ENCODE assay signal across 11 mouse cellular contexts in the genomic region with DNA sequence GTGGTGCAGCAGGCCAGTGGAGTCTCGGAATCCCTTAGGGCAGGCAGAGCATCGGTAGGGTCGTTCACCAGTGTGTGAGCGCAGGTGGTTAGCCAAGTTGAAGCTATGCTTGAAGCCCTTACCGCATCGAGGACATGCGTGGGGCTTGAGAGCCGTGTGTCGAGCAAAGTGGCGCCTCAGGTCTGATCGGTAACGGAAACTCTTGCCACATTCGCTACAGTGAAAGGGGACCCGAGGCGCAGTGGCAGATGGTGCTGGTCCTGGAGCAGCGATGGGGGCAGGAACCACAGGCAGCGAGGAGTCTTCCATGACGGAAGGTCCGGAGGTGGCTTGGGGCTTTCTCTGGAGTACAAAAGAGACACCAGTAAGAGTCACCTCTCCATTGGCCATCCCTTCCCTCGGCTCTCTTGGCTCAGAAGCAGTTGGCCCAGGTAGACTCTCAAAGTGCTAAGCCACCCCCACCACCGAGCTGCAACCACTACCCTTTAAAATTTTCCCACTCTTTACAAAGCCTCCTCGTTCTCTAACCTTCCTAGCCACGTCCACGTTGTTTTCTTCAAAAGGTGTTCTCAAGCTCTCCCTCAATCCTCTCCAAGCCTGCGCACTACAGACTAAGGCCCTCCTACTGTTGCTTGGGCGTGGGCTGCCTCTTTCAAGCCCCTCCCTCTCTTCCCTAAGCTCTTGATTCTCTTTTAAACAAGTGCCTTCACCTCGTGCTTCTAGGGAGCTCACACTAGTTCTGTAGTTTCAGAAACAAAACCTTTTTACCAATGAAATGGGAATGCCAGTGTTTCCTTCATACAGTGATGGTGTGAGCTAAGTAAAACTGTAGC. TPM values are rescaled to one million over a fixed set of nuclear protein-coding genes. Genes with fewer than 3 reads are reported as not detected.
DNase-seq lines count a peak whose midpoint lies in the region; ATAC-seq and TF ChIP-seq lines count a peak whose summit lies in the region.
"Had no signal": no experiment of that assay in that cellular context is flagged by ENCODE, and none has a peak within 500 bp of the region (broad histone marks: within the 10 kb centered on the region; RNA-seq: fewer than 3 reads in every experiment).

No protein-coding gene starts in this region.

- peaks cover 56% of the 10 kb centered on the region for H3K36me3 ChIP-seq in liver, embryonic 11.5 days (ENCODE audit: control insufficient read depth, insufficient read depth, low read length)
- H3K36me3 ChIP-seq in forebrain, embryonic 14.5 days (ENCODE audit: control insufficient read depth, insufficient read depth, low read length) = peaks cover 50% of the 10 kb centered on the region
- peaks cover 41% of the 10 kb centered on the region for H3K36me3 ChIP-seq in macrophage (ENCODE audit: inconsistent target)

- peak overlapping the region; percentile 90 for H3K4me2 ChIP-seq in liver, embryonic 11.5 days
- peak overlapping the region; percentile 52; the same call in 1 of the 2 replicates for H3K4me2 ChIP-seq in forebrain, embryonic 14.5 days (ENCODE audit: low read length)

- H3K27ac ChIP-seq in liver, embryonic 11.5 days (ENCODE audit: low read depth, low read length) = peak overlapping the region; percentile 28; the same call in 1 of the 2 replicates
- no peak overlapping the region for H3K27ac ChIP-seq in forebrain, embryonic 14.5 days (ENCODE audit: low read depth, low read length)
- peak overlapping the region; percentile 87; the same call in 1 of the 2 replicates for H3K27ac ChIP-seq in macrophage
- H3K27ac ChIP-seq in left cerebral cortex, adult 2 months = no peak overlapping the region

- WGBS in liver, embryonic 11.5 days = 85% methylated on average over 27 of the region's 27 CpGs
- 92% methylated on average over 27 of the region's 27 CpGs for WGBS in forebrain, embryonic 14.5 days
- 80% methylated on average over 26 of the region's 27 CpGs for WGBS in macrophage (ENCODE audit: missing documents)

- DNase-seq in cerebellum, adult 9-11 months = peak; percentile 59
- DNase-seq in cerebellum, postnatal 10 days = no peak
- no peak for DNase-seq in liver, embryonic 11.5 days (ENCODE audit: low spot score)
- no peak for DNase-seq in liver
- no peak for DNase-seq in forebrain, embryonic 14.5 days (ENCODE audit: low spot score)
- no peak for DNase-seq in layer of hippocampus, postnatal 25 days (ENCODE audit: extremely low spot score in 1 of 2, low spot score in 1 of 2)
- no peak for DNase-seq in left cerebral cortex, adult 2 months (ENCODE audit: extremely low spot score in 1 of 2, low spot score in 2 of 2)
- DNase-seq: thymus, adult 18-20 months had no signal

- intact Hi-C loops in left cerebral cortex, adult 2 months (cut with DNase I) = no loop called here

- no peaks in the 10 kb centered on the region for H3K27me3 ChIP-seq in liver, embryonic 11.5 days (replicated peaks; ENCODE audit: control insufficient read depth, insufficient read depth, low read length)
- no peaks in the 10 kb centered on the region for H3K27me3 ChIP-seq in forebrain, embryonic 14.5 days (replicated peaks; ENCODE audit: control insufficient read depth, insufficient read depth, low read length)

- no peak for TF ChIP-seq CTCF in left cerebral cortex, adult 2 months (IDR thresholded peaks at IDR 0.05)

- peaks cover 13% of the 10 kb centered on the region for H3K4me1 ChIP-seq in liver, embryonic 11.5 days (replicated peaks; ENCODE audit: control insufficient read depth, insufficient read depth, low read length)
- peaks cover 5% of the 10 kb centered on the region; the same call in 1 of the 2 replicates for H3K4me1 ChIP-seq in forebrain, embryonic 14.5 days (ENCODE audit: control insufficient read depth, insufficient read depth, low read length)

- peak overlapping the region; percentile 75 for H3K4me3 ChIP-seq in liver, embryonic 11.5 days (ENCODE audit: low read depth, low read length)
- no peak overlapping the region for H3K4me3 ChIP-seq in forebrain, embryonic 14.5 days (ENCODE audit: low read depth, low read length)
- H3K4me3 ChIP-seq in macrophage (ENCODE audit: inconsistent target) = peak overlapping the region; percentile 54; the same call in 1 of the 2 replicates
- no peak overlapping the region for H3K4me3 ChIP-seq in left cerebral cortex, adult 2 months

- no peak for ATAC-seq in liver, embryonic 11.5 days (replicated peaks; ENCODE audit: low FRiP score)
- no peak for ATAC-seq in forebrain, embryonic 14.5 days

- H3K79me2 ChIP-seq in macrophage (ENCODE audit: inconsistent target) = peaks cover 40% of the 10 kb centered on the region; the same call in 1 of the 2 replicates

- peaks cover 2% of the 10 kb centered on the region; the same call in 1 of the 2 replicates for H3K9me3 ChIP-seq in liver, embryonic 11.5 days (ENCODE audit: control insufficient read depth, low read length)
- no peaks in the 10 kb centered on the region for H3K9me3 ChIP-seq in forebrain, embryonic 14.5 days (replicated peaks; ENCODE audit: control insufficient read depth, low read length)

- H3K9ac ChIP-seq in liver, embryonic 11.5 days (ENCODE audit: low read depth, low read length) = peak overlapping the region; percentile 35; the same call in 1 of the 2 replicates
- H3K9ac ChIP-seq in forebrain, embryonic 14.5 days (ENCODE audit: low read length) = no peak overlapping the region

RNA-seq across cellular contexts. Expression of a gene that starts 1.3 kb away (rescaled TPM):
- 13.9 and 14.0 TPM in 2 replicates for polyA plus RNA-seq in liver, embryonic 11.5 days (2014; fragmentation: Nextera tagmentation; extraction: Ambion mirVana)
- 11.3 and 13.5 TPM in 2 replicates for polyA plus RNA-seq in forebrain, embryonic 14.5 days (2014; fragmentation: Nextera tagmentation; extraction: Ambion mirVana)
- total RNA-seq in macrophage (2018; cell fraction: chromatin; rRNA removed) = 10 to 100 TPM in 5 of 26 experiments, 1 to 10 TPM in 20, under 1 TPM in 1; 0.82 to 15.8 (median 6.2) TPM
- total RNA-seq in macrophage (2018; cell fraction: cytosol; rRNA removed) = 10 to 100 TPM in 23 of 26 experiments, 1 to 10 TPM in 3; 7.3 to 21.6 (median 15.8) TPM
- 10 to 100 TPM in 10 of 26 experiments, 1 to 10 TPM in 16; 2.6 to 16.1 (median 8.0) TPM for total RNA-seq in macrophage (2018; cell fraction: nucleus; rRNA removed)
- 13.7 to 24.6 TPM (median 14.3 TPM) in 3 replicates for polyA plus RNA-seq in macrophage (2018)
- 1 to 10 TPM; 7.7 to 8.2 TPM for total RNA-seq in layer of hippocampus, postnatal 25 days (2021)
- 1 to 10 TPM; 6.3 to 6.5 TPM for total RNA-seq in left cerebral cortex, adult 2 months (2021)

RNA-seq across cellular contexts. Expression of a gene that starts 1.6 kb away (rescaled TPM):
- 37.1 and 40.8 TPM in 2 replicates for polyA plus RNA-seq in liver, embryonic 11.5 days (2014; fragmentation: Nextera tagmentation; extraction: Ambion mirVana)
- 34.3 and 42.8 TPM in 2 replicates for polyA plus RNA-seq in forebrain, embryonic 14.5 days (2014; fragmentation: Nextera tagmentation; extraction: Ambion mirVana)
- 10 to 100 TPM; 13.0 to 40.4 (median 25.7) TPM for total RNA-seq in macrophage (2018; cell fraction: chromatin; rRNA removed)
- 10 to 100 TPM; 16.2 to 26.9 (median 24.0) TPM for total RNA-seq in macrophage (2018; cell fraction: cytosol; rRNA removed)
- total RNA-seq in macrophage (2018; cell fraction: nucleus; rRNA removed) = 10 to 100 TPM; 12.4 to 39.0 (median 26.5) TPM
- 16.5 to 21.5 TPM (median 18.2 TPM) in 3 replicates for polyA plus RNA-seq in macrophage (2018)
- 10 to 100 TPM; 21.3 to 21.7 TPM for total RNA-seq in layer of hippocampus, postnatal 25 days (2021)
- total RNA-seq in left cerebral cortex, adult 2 months (2021) = 10 to 100 TPM; 24.1 to 26.3 TPM

RNA-seq across cellular contexts. Expression of a gene that starts 2.4 kb away (rescaled TPM):
- polyA plus RNA-seq in liver, embryonic 11.5 days (2014; fragmentation: Nextera tagmentation; extraction: Ambion mirVana) = 1.8 and 3.3 TPM in 2 replicates
- 0.59 and 1.9 TPM in 2 replicates for polyA plus RNA-seq in forebrain, embryonic 14.5 days (2014; fragmentation: Nextera tagmentation; extraction: Ambion mirVana)
- not detected for total RNA-seq in macrophage (2018; cell fraction: chromatin; rRNA removed)
- under 1 TPM in 4 of 26 experiments, not detected in 22; 0.14 to 0.18 (median 0.16) TPM for total RNA-seq in macrophage (2018; cell fraction: cytosol; rRNA removed)
- not detected for total RNA-seq in macrophage (2018; cell fraction: nucleus; rRNA removed)
- polyA plus RNA-seq in macrophage (2018) = not detected in 3 replicates
- total RNA-seq in layer of hippocampus, postnatal 25 days (2021) = not detected
- not detected for total RNA-seq in left cerebral cortex, adult 2 months (2021)
- polyA plus RNA-seq: cortical plate, adult 2 months; liver, adult 2 months had no signal

RNA-seq across cellular contexts. Expression of a gene that starts 7.3 kb away (rescaled TPM):
- 3.5 and 4.5 TPM in 2 replicates for polyA plus RNA-seq in liver, embryonic 11.5 days (2014; fragmentation: Nextera tagmentation; extraction: Ambion mirVana)
- 5.4 and 5.9 TPM in 2 replicates for polyA plus RNA-seq in forebrain, embryonic 14.5 days (2014; fragmentation: Nextera tagmentation; extraction: Ambion mirVana)
- 100 to 1,000 TPM in 15 of 26 experiments, 10 to 100 TPM in 11; 60.1 to 133 (median 104) TPM for total RNA-seq in macrophage (2018; cell fraction: chromatin; rRNA removed)
- total RNA-seq in macrophage (2018; cell fraction: cytosol; rRNA removed) = 10 to 100 TPM in 17 of 26 experiments, 1 to 10 TPM in 9; 6.0 to 18.3 (median 11.7) TPM
- total RNA-seq in macrophage (2018; cell fraction: nucleus; rRNA removed) = 100 to 1,000 TPM in 1 of 26 experiments, 10 to 100 TPM in 25; 38.8 to 106 (median 57.4) TPM
- 11.9 to 13.8 TPM (median 12.4 TPM) in 3 replicates for polyA plus RNA-seq in macrophage (2018)
- 10 to 100 TPM; 33.0 to 41.3 TPM for total RNA-seq in layer of hippocampus, postnatal 25 days (2021)
- 10 to 100 TPM; 36.3 to 40.3 TPM for total RNA-seq in left cerebral cortex, adult 2 months (2021)

RNA-seq across cellular contexts. Expression of a gene that starts 7.5 kb away (rescaled TPM):
- polyA plus RNA-seq in liver, embryonic 11.5 days (2014; fragmentation: Nextera tagmentation; extraction: Ambion mirVana) = 4.1 and 5.2 TPM in 2 replicates
- 36.1 and 45.5 TPM in 2 replicates for polyA plus RNA-seq in forebrain, embryonic 14.5 days (2014; fragmentation: Nextera tagmentation; extraction: Ambion mirVana)
- 1 to 10 TPM in 9 of 26 experiments, under 1 TPM in 17; 0.25 to 2.8 (median 0.83) TPM for total RNA-seq in macrophage (2018; cell fraction: chromatin; rRNA removed)
- under 1 TPM; 0.14 to 0.69 (median 0.33) TPM for total RNA-seq in macrophage (2018; cell fraction: cytosol; rRNA removed)
- 1 to 10 TPM in 11 of 26 experiments, under 1 TPM in 12, not detected in 3; 0.34 to 1.9 (median 0.99) TPM for total RNA-seq in macrophage (2018; cell fraction: nucleus; rRNA removed)
- 0.28 to 1.1 TPM (median 0.37 TPM) in 3 replicates for polyA plus RNA-seq in macrophage (2018)
- total RNA-seq in layer of hippocampus, postnatal 25 days (2021) = 10 to 100 TPM; 66.1 to 73.5 TPM
- 10 to 100 TPM; 53.3 to 59.1 TPM for total RNA-seq in left cerebral cortex, adult 2 months (2021)

Comparison
In these comparisons a context has a peak if more than half of its experiments do, and no peak if none do; other contexts are left out.
1. H3K27ac ChIP-seq: peak in liver, embryonic 11.5 days (single experiment) and macrophage (single experiment); none in forebrain, embryonic 14.5 days (single experiment) and left cerebral cortex, adult 2 months (single experiment).
2. H3K4me3 ChIP-seq: peak in liver, embryonic 11.5 days (single experiment) and macrophage (single experiment); none in forebrain, embryonic 14.5 days (single experiment) and left cerebral cortex, adult 2 months (single experiment).